Comparison of ENCODE assay signal across 8 mouse cellular contexts in the genomic region with DNA sequence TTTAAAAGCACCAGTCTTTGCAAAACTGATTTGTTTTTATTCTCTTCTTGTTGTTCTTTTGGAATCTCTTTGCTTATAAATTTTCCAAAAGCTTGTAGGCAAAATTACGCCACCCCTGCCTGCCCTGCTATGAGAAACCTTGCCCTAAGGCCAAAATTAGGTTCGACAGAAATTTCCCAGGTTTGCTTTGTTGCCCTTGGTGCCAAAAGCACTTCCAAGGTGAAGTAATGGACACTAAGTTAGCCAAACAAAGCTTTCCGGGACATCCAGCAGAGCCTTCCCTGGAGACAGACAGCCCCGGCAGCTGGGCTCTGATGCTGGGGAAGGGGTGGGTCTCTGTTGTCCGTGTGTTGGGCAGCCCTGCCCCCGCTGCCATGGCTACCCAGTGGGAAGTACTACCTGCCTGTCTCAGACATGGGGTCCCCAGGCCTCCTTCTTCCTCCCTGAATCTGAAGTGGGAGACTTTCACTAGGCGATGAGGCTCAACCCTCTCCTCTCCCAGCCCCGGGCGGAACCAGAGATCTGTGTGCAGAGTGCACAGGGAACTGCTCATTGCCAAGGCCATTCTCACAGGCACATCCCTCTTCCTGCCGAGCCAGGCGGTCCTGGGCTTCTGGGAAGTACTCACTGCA. TPM values are rescaled to one million over a fixed set of nuclear protein-coding genes. Genes with fewer than 3 reads are reported as not detected.
A peak's percentile ranks its signal among the peaks of the same experiment; 100 is the strongest.
DNase-seq lines count a peak whose midpoint lies in the region; ATAC-seq and TF ChIP-seq lines count a peak whose summit lies in the region.

No protein-coding gene starts in this region.

- no peak overlapping the region for H3K27ac ChIP-seq in ES-Bruce4 (ENCODE audit: insufficient read depth, low read length)
- 0 out of 2 replicates have a peak overlapping the region, but pooled peaks have one; percentile 21 for H3K27ac ChIP-seq in heart, embryonic 13.5 days (replicated peaks)
- 0 out of 2 replicates have a peak overlapping the region, but pooled peaks have one; percentile 4 for H3K27ac ChIP-seq in midbrain, postnatal 0 days (ENCODE audit: low read depth, low read length)

- no peak for ATAC-seq in heart, embryonic 13.5 days (ENCODE audit: extremely low read depth, insufficient number of reproducible peaks, low FRiP score, low TSS enrichment)
- no peak for ATAC-seq in midbrain, postnatal 0 days (ENCODE audit: low FRiP score)

- H3K27me3 ChIP-seq in ES-Bruce4 (ENCODE audit: control insufficient read depth, insufficient read depth, low read length, poor library complexity, severe bottlenecking) = no peaks in the 10 kb centered on the region
- H3K27me3 ChIP-seq in heart, embryonic 13.5 days (replicated peaks) = peaks cover 21% of the 10 kb centered on the region; the same call in 1 of the 2 replicates
- H3K27me3 ChIP-seq in midbrain, postnatal 0 days (ENCODE audit: insufficient read depth, low read length) = no peaks in the 10 kb centered on the region

- peak overlapping the region; percentile 20; the same call in 1 of the 2 replicates for H3K4me2 ChIP-seq in heart, embryonic 13.5 days
- H3K4me2 ChIP-seq in midbrain, postnatal 0 days (ENCODE audit: low read depth, low read length, poor library complexity, severe bottlenecking) = peak overlapping the region; percentile 7; the same call in 1 of the 2 replicates

- DNase-seq in adrenal gland, adult 8-10 months = peak; percentile 60
- peak; percentile 56 for DNase-seq in kidney, postnatal 14 days
- DNase-seq in midbrain, postnatal 0 days (ENCODE audit: low spot score) = no peak
- no peak for DNase-seq in layer of hippocampus, postnatal 25 days (ENCODE audit: extremely low spot score in 1 of 2, low spot score in 1 of 2)
- DNase-seq in Muller cell, postnatal 12 days (ENCODE audit: inconsistent ontology term) = no peak
- DNase-seq in thymus, postnatal 36 days = no peak

- no peaks in the 10 kb centered on the region for H3K9me3 ChIP-seq in ES-Bruce4 (replicated peaks; ENCODE audit: control insufficient read depth, insufficient read depth, low read length, poor library complexity, severe bottlenecking)
- no peaks in the 10 kb centered on the region for H3K9me3 ChIP-seq in heart, embryonic 13.5 days
- H3K9me3 ChIP-seq in midbrain, postnatal 0 days (ENCODE audit: low read length) = no peaks in the 10 kb centered on the region

- 0 out of 2 replicates have a peak overlapping the region, but pooled peaks have one; percentile 3 for H3K4me3 ChIP-seq in ES-Bruce4 (ENCODE audit: low read depth, low read length)
- no peak overlapping the region; the same call in 1 of the 2 replicates for H3K4me3 ChIP-seq in heart, embryonic 13.5 days
- no peak overlapping the region for H3K4me3 ChIP-seq in midbrain, postnatal 0 days (ENCODE audit: low read depth, low read length)

- TF ChIP-seq POLR2A in ES-Bruce4 (IDR thresholded peaks at IDR 0.05; ENCODE audit: insufficient read depth, low read length) = no peak

- 32% methylated on average over 11 of the region's 11 CpGs for WGBS in heart, embryonic 13.5 days
- WGBS in midbrain, postnatal 0 days = 32% methylated on average over 11 of the region's 11 CpGs

- no peak for TF ChIP-seq EP300 in ES-Bruce4 (IDR thresholded peaks at IDR 0.05; ENCODE audit: insufficient read depth, low read depth, low read length)

- no peaks in the 10 kb centered on the region for H3K36me3 ChIP-seq in ES-Bruce4 (ENCODE audit: control insufficient read depth, insufficient read depth, low read length, poor library complexity, severe bottlenecking)
- H3K36me3 ChIP-seq in heart, embryonic 13.5 days = no peaks in the 10 kb centered on the region
- no peaks in the 10 kb centered on the region for H3K36me3 ChIP-seq in midbrain, postnatal 0 days (ENCODE audit: insufficient read depth, low read length)

- no peaks in the 10 kb centered on the region for H3K4me1 ChIP-seq in ES-Bruce4 (ENCODE audit: control insufficient read depth, insufficient read depth, low read length)
- peaks cover 58% of the 10 kb centered on the region for H3K4me1 ChIP-seq in heart, embryonic 13.5 days
- peaks cover 8% of the 10 kb centered on the region; the same call in 1 of the 2 replicates for H3K4me1 ChIP-seq in midbrain, postnatal 0 days (ENCODE audit: insufficient read depth, low read length)

- TF ChIP-seq CTCF in ES-Bruce4 (IDR thresholded peaks at IDR 0.05; ENCODE audit: low read depth, low read length) = no peak
- TF ChIP-seq CTCF in midbrain, postnatal 0 days (IDR thresholded peaks at IDR 0.05) = no peak

- H3K9ac ChIP-seq in ES-Bruce4 (ENCODE audit: low read depth, poor library complexity, severe bottlenecking) = no peak overlapping the region
- peak overlapping the region; percentile 5; the same call in 1 of the 2 replicates for H3K9ac ChIP-seq in heart, embryonic 13.5 days
- no peak overlapping the region for H3K9ac ChIP-seq in midbrain, postnatal 0 days (replicated peaks; ENCODE audit: low read length, poor library complexity, severe bottlenecking)

RNA-seq across cellular contexts. Expression of a gene that starts 3.6 kb away (rescaled TPM):
- 0.37 TPM in 1 of 2 replicates, not detected in the other for polyA plus RNA-seq in ES-Bruce4 (2011; ENCODE audit: insufficient read depth, insufficient read length, low read depth, missing spikeins)
- 100 to 1,000 TPM in 1 of 4 experiments, 10 to 100 TPM in 3; 40.0 to 103 (median 53.5) TPM for total RNA-seq in adrenal gland, adult 8-10 months (2022)
- polyA plus RNA-seq in heart, embryonic 13.5 days (2015; fragmentation: Nextera tagmentation; extraction: Ambion mirVana) = 2.8 and 3.1 TPM in 2 replicates
- total RNA-seq in midbrain, postnatal 0 days (2014; rRNA removed) = 4.6 and 7.9 TPM in 2 replicates
- polyA plus RNA-seq in midbrain, postnatal 0 days (2015; fragmentation: Nextera tagmentation; extraction: Ambion mirVana) = 5.0 and 5.4 TPM in 2 replicates
- 10 to 100 TPM in 1 of 2 experiments, 1 to 10 TPM in 1; 9.2 to 11.2 TPM for total RNA-seq in layer of hippocampus, postnatal 25 days (2021)

RNA-seq across cellular contexts. Expression of a gene that starts 9.8 kb away (rescaled TPM):
- polyA plus RNA-seq in ES-Bruce4 (2011; ENCODE audit: insufficient read depth, insufficient read length, low read depth, missing spikeins) = not detected in 2 replicates
- 1 to 10 TPM; 1.0 to 2.2 (median 1.4) TPM for total RNA-seq in adrenal gland, adult 8-10 months (2022)
- polyA plus RNA-seq in heart, embryonic 13.5 days (2015; fragmentation: Nextera tagmentation; extraction: Ambion mirVana) = 0.32 and 0.41 TPM in 2 replicates
- 5.0 and 7.3 TPM in 2 replicates for total RNA-seq in midbrain, postnatal 0 days (2014; rRNA removed)
- polyA plus RNA-seq in midbrain, postnatal 0 days (2015; fragmentation: Nextera tagmentation; extraction: Ambion mirVana) = 2.1 and 2.7 TPM in 2 replicates
- total RNA-seq in layer of hippocampus, postnatal 25 days (2021) = under 1 TPM in 1 of 2 experiments, not detected in 1; 0.49 TPM

Comparison
In these comparisons a context has a peak if more than half of its experiments do, and no peak if none do; other contexts are left out.
1. DNase-seq: peak in adrenal gland, adult 8-10 months (single experiment) and kidney, postnatal 14 days (single experiment); none in midbrain, postnatal 0 days (single experiment), layer of hippocampus, postnatal 25 days (0 of 2), Muller cell, postnatal 12 days (single experiment) and thymus, postnatal 36 days (0 of 2).